Mouse (Mus musculus): ENCODE measurements around the gene Aldh3b1.

Aldh3b1 gene

DNA sequence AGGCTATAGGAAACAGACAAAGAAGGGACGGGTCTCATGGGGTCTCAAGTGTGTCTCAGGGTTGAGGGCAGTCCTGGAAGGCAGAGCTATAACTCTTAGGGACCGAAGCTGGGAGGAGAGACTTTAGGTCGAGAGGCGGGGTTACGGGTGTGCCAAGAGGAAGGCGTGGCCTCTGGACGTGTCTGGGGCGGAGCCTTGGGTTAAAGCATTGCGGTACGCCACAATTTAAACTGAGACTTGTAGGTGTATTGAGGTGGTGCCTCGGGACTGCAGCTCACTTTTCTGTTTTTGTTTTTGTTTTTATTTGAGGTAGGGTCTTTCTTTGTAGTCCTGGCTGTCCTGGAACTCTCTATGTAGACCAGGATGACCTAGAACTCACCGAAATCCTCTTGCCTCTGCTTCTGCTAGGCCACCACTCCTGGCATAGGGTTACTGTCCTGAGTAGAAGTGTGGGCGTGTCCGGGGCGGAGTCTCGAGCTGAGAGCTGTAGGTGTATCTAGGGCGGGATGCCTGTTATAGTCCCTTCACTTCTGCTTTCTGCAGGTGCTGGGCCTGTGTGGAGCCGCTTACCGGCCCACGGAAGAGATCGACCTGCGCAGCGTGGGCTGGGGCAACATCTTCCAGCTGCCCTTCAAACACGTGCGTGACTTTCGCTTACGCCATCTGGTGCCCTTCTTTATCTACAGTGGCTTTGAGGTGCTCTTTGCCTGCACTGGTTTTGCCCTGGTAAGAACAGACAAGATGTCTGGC lies 13.6 kb upstream of the Aldh3b1 start:
- peak; percentile 81 for DNase-seq

GRCm38 (mm10) chr19:3942315-3942714 lies 12.7 kb upstream of the Aldh3b1 start:
- no peak for DNase-seq

DNA sequence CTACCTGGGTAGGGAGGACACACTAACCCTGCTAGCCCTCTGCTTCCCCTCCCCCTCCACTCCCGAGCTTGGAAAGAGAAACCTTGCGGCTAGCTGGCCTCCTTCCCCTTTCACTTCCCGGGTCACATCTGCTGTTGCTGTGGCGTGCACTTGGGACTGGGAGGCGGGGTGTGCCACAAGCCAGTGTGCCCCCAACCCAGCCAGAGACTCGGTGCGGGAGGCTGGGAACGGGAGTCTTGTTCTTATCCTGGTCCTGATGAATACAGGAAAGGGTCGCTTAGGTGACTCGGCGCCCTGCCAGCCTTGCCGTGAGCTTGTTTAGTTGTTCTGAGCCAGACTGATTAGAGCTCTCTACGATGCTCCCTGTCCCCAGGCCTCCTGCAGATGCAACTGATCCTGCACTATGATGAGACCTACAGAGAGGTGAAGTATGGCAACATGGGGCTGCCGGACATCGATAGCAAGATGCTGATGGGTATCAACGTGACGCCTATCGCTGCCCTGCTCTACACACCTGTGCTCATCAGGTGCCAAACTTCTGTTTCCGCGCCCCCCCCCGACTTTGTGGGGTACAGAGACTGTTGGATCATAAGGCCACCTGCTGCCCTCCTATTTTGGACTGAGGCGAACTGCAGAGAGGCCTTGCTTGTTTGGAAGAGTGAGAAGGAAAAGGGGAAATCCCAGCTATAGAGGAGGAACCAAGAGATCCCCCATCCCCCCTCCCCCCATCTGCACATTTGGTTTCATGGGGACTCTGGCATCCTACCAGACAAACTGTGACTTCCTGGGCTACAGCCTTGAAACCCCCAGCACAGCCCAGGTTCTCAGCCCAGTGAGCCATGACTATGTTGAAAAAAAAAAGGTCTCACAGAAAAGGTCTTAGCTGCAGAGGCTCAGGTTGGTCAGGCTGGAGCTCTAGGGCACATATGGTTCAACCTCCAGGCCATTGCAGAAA lies 6.6 kb upstream of the Aldh3b1 start:
- DNase-seq = peak; percentile 67

DNA sequence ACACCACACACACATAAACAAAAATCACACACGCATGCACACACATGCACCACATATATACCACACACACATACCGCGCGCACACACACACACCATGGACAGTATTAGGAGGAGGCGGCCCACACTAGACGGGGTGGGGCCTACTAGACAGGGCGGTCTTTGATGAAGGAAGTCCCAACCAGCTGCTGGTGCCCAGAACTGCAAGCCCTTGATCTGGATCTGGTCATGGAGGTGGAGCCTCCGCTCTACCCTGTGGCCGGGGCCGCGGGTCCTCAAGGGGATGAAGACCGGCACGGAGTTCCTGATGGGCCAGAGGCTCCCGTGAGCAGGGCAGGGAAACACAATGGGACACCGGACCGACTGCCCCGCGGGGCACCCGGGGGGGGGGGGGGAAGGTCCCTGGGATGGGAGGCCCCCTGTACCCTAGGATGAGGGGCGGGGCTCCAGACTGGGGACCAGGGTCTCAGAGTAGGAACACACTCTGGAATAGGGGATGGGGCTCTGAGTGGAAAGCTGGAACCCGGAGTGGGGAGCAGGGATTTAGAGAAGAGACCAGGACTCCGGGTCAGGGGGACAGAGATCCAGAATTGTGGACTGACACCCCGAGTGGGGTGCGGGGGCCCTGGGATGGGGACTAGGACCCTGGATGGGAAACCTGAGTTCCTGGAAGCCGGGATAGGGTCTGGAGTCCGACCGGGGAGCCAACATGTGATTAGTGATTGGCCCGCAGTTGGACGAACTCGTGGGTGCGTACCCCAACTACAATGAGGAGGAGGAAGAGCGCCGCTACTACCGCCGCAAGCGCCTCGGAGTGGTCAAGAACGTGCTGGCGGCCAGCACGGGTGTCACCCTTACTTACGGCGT lies 5.7 kb upstream of the Aldh3b1 start, which contains the start of gene Unc93b1:
Gene Unc93b1, plus strand, starts transcription at position 155 of the 864 bp plus-strand sequence.
- peak; percentile 36 for DNase-seq

GRCm38 (mm10) chr19:3931716-3932115 lies 2.1 kb upstream of the Aldh3b1 start:
- no peak for DNase-seq

GRCm38 (mm10) chr19:3930262-3931057 lies 852 bp upstream of the Aldh3b1 start:
- DNase-seq = peak; percentile 62

GRCm38 (mm10) chr19:3928779-3929178 lies 829 bp downstream of the Aldh3b1 start:
- DNase-seq = no peak

GRCm38 (mm10) chr19:3927989-3928388 lies 1.6 kb downstream of the Aldh3b1 start:
- DNase-seq = no peak

- no peak for DNase-seq
Measured at GRCm38 (mm10) chr19:3926685-3927084, 2.9 kb downstream of the Aldh3b1 start.

- DNase-seq = no peak
Measured at GRCm38 (mm10) chr19:3926279-3926678, 3.3 kb downstream of the Aldh3b1 start.

GRCm38 (mm10) chr19:3925859-3926258 lies 3.7 kb downstream of the Aldh3b1 start:
- no peak for DNase-seq

GRCm38 (mm10) chr19:3924868-3925267 lies 4.7 kb downstream of the Aldh3b1 start:
- DNase-seq = no peak

DNA sequence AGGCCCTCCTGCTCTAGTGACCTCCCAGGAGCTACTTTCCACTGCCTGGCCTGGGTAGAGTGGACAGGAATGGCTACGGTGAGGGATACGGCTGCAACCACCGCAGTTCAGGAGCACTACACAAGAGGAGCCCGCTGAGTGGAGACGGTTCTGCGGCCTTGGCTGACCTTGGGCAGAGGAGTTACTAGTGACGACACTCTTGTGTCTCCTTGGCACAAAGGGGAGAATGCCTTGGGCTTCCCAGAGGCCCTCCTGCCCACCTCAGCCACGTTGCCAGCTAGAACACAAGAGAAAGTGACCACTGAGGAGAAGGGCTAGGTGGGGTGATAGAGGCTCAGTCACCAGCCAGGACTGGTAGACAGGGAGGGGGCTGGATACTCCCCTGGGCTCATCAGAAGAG lies 5.4 kb downstream of the Aldh3b1 start:
- DNase-seq = no peak

DNA sequence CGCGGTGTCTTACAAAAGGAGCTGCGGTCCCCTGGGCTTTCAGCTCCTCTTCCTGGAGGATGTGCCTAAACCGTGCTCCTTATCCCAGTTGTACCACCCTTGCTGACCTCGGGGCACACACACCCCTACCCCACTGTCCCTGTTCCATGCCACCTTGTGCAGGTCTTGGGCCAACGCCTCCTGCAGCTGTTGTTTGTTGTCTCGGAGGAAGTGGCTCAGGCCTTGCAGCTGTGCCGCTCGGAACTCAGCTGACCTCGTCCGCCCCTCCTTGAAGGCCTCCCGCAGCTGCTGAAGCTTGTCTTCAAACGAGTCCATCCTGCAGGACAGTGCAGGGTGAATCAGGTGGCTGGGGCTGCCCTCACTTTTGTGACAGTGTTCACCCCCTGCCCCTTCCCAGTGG lies 6.0 kb downstream of the Aldh3b1 start:
- no peak for DNase-seq

DNA sequence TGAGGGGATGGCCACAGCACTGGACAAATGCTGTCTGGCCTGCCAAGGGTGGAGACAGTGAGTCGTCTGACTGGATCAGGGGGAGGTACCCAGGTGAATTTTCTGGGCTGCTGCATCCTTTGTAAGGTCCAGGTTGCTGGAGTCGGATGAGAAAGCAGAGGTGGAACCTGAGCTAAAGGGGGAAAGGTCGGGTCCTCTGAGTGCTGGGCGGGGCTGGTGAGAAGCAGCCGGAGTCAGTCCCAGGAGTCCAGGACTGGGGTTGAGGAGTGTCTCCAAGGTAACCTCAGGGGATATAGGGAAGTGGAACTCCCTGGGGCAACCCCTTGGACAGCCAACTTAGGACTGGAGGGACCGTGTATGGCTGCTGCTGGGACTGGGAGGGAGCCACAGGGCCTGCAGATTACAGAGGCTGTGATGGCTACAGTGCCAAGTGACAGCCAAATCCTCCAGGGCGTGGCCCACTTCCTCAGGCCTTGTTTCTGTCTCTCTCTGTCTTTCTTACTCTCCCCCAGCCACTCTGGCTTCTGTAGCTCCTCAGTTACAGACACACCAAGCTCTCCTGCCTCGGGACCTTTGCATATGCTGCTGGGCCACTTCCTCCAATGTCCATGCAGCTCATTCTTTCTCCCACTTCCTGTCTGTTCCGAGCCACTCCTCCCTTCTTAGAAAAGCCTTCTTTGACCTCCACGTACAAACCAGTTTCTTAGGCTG lies 6.8 kb downstream of the Aldh3b1 start:
- no peak for DNase-seq

- no peak for DNase-seq
Measured at GRCm38 (mm10) chr19:3919928-3920327, 9.7 kb downstream of the Aldh3b1 start.

DNA sequence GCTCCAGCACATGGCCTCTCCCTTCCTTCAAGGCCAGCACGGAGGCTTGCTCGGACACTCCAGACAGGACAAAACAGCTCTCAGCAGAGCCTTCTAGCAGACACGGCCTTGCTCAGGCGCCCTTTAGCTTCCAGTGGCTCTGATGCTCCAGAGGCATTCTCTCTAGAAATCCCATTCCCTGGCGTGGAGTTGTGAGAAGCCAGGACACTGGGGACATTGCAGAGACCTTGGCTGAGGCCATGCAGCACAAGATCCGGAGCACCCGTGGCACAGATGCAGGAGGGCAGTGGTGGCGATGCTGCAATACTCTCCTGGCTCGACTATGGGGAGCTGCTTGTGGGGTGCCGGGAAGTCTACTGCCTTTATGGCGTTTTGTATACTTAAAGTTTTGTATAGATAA lies 12.9 kb downstream of the Aldh3b1 start:
- DNase-seq = no peak

GRCm38 (mm10) chr19:3914535-3914934 lies 15.1 kb downstream of the Aldh3b1 start:
- no peak for DNase-seq

DNA sequence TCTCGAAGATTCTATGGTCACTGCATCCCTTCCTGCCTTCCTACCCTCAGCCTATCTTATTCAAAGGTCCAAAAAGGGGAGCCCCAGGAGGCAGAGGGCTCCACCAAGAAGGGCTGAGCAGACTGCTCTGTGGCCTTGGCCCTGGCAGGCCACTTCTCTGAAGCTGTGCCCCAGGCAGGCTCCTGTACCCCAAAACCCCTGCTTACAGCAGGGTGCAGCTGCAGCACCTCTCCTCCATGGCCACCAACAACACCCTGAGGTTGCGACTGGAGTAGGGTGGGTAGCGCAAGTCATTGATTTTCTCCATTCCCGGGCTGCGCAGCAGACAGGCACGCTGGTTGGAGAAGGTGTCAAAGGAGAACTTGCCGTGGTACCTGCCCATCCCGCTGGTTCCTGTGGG lies 15.9 kb downstream of the Aldh3b1 start:
- no peak for DNase-seq

DNA sequence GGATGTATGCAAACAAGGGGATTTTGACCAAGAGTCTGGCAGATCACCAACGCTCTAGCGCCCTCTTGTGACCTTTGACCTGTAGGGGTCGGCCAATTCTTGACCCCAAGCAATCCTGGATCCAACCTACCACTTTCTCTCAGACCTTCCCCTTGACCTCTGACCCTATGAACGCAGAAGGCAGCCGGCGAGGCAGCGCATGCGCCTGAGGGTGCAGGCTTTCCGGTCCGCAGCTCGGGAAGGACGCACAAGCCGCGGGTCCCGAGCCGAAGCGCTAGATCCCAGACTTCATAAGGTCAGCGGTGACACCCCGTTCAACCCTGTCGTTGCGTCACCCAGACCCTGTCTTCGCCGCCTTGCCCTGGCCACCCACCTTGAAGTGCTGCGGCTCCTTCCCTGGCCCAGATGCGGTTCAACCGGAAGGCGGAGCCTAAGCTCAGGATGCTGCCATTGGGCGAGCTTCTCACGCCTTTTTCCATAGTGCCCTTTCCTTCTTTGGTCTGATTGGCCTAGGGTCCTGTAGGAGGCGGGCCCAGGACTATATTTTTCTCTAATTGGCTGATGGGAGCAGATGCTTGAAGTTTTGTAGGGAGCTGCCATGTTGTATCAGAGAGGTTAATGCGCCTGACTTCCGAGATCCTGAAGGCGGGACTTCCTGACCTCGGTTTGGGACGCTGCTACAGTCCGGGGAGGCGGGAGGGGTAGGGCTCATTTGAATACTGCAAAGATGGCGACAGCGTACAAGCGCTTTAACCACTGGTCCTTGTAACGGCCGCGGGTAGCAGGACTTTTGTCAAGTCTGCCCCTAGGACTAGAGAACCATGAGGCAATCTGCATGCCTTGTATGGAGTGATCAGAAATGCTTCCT lies 17.0 kb downstream of the Aldh3b1 start, which contains the start of gene Ndufs8:
Gene Ndufs8, minus strand, starts transcription at position 438 of the 868 bp plus-strand sequence.
- peak; percentile 87 for DNase-seq
